Mouse (Mus musculus) cerebellum, postnatal 10 days (tissue): ENCODE results near the gene Dnase2a.

ENCODE experiments used
- DNase-seq, 2 experiments: peaks; one replicate each; pipeline ENCODE4 v3.0.0; 2021; ENCODE audit warnings: mixed read lengths in 2 of 2

Dnase2a gene

GRCm38 (mm10) chr8:84909162-84909767 lies 905 bp downstream of the Dnase2a start:
- DNase-seq = no peak

- DNase-seq = no peak
Observed at GRCm38 (mm10) chr8:84909949-84910348, 1.6 kb downstream of the Dnase2a start.

GRCm38 (mm10) chr8:84910551-84910950 lies 2.2 kb downstream of the Dnase2a start:
- no peak for DNase-seq

- no peak for DNase-seq
Observed at GRCm38 (mm10) chr8:84911854-84912253, 3.5 kb downstream of the Dnase2a start.

- DNase-seq = no peak
Observed at GRCm38 (mm10) chr8:84912391-84912790, 4.0 kb downstream of the Dnase2a start.

GRCm38 (mm10) chr8:84912895-84913501 lies 4.6 kb downstream of the Dnase2a start:
- DNase-seq = peak; percentile 75 to 79

- no peak for DNase-seq
Observed at GRCm38 (mm10) chr8:84913502-84913900, 5.1 kb downstream of the Dnase2a start.

GRCm38 (mm10) chr8:84913960-84914359 lies 5.6 kb downstream of the Dnase2a start:
- DNase-seq = peak; percentile 64 to 82

GRCm38 (mm10) chr8:84915269-84915668 lies 6.9 kb downstream of the Dnase2a start:
- no peak for DNase-seq

- peak in 1 of 2 experiments; percentile 45 for DNase-seq
Observed at GRCm38 (mm10) chr8:84917781-84918180, 9.4 kb downstream of the Dnase2a start.

GRCm38 (mm10) chr8:84918646-84919045 lies 10.3 kb downstream of the Dnase2a start:
- no peak for DNase-seq

- DNase-seq = no peak
Observed at GRCm38 (mm10) chr8:84921596-84921995, 13.2 kb downstream of the Dnase2a start.

- DNase-seq = no peak
Observed at GRCm38 (mm10) chr8:84925557-84925956, 17.2 kb downstream of the Dnase2a start.

GRCm38 (mm10) chr8:84927513-84927912 lies 19.2 kb downstream of the Dnase2a start:
- DNase-seq = no peak

- DNase-seq = peak; percentile 90 to 92
Observed at GRCm38 (mm10) chr8:84928456-84929306, 20.3 kb downstream of the Dnase2a start.

GRCm38 (mm10) chr8:84930582-84930981 lies 22.2 kb downstream of the Dnase2a start:
- no peak for DNase-seq

GRCm38 (mm10) chr8:84933767-84934559 lies 25.6 kb downstream of the Dnase2a start:
- no peak for DNase-seq

GRCm38 (mm10) chr8:84934860-84935259 lies 26.5 kb downstream of the Dnase2a start:
- DNase-seq = peak; percentile 83 to 88

GRCm38 (mm10) chr8:84935489-84935888 lies 27.1 kb downstream of the Dnase2a start:
- DNase-seq = peak; percentile 54 to 62

- peak; percentile 68 to 71 for DNase-seq
Observed at GRCm38 (mm10) chr8:84936041-84936961, 27.9 kb downstream of the Dnase2a start.

- peak; percentile 96 for DNase-seq
Observed at GRCm38 (mm10) chr8:84936962-84937546, 28.7 kb downstream of the Dnase2a start, which contains the start of gene Mast1. Gene Mast1 (minus strand): TSS chr8:84937359.
